Comparison of ENCODE assay signal across 8 mouse cellular contexts in genomic region chr4:109983281-109984001, GRCm38 (mm10). TPM values are rescaled to one million over a fixed set of nuclear protein-coding genes. Genes with fewer than 3 reads are reported as not detected.
DNase-seq lines count a peak whose midpoint lies in the region; ATAC-seq and TF ChIP-seq lines count a peak whose summit lies in the region.

No protein-coding gene starts in this region.

- no peak for TF ChIP-seq POLR2A in spleen, adult 2 months (IDR thresholded peaks at IDR 0.05; ENCODE audit: low read depth, low read length)

- H3K4me2 ChIP-seq in limb, embryonic 11.5 days (ENCODE audit: low read depth, severe bottlenecking): peak overlapping the region; percentile 22
- peak overlapping the region; percentile 36 for H3K4me2 ChIP-seq in stomach, postnatal 0 days (replicated peaks; ENCODE audit: low read depth)

- H3K27me3 ChIP-seq in spleen, adult 2 months (ENCODE audit: control insufficient read depth, insufficient read depth, low read length): peaks cover 44% of the 10 kb centered on the region
- H3K27me3 ChIP-seq in limb, embryonic 11.5 days (ENCODE audit: control insufficient read depth, insufficient read depth, low read length): peaks cover 94% of the 10 kb centered on the region
- peaks cover 33% of the 10 kb centered on the region for H3K27me3 ChIP-seq in stomach, postnatal 0 days (ENCODE audit: control insufficient read depth, insufficient read depth, low read length)

- intact Hi-C loops in gastrocnemius, postnatal 36 days (cut with DNase I): no loop called here

- H3K9ac ChIP-seq in limb, embryonic 11.5 days (ENCODE audit: low read length): no peak overlapping the region
- H3K9ac ChIP-seq in stomach, postnatal 0 days (ENCODE audit: low read length): no peak overlapping the region

- TF ChIP-seq CTCF in spleen, adult 2 months (IDR thresholded peaks at IDR 0.05; ENCODE audit: extremely low read depth, insufficient read depth, insufficient read length, insufficient replicate concordance): no peak
- no peak for TF ChIP-seq CTCF in stomach, postnatal 0 days (IDR thresholded peaks at IDR 0.05; ENCODE audit: low read depth)

- H3K4me3 ChIP-seq in spleen, adult 2 months (ENCODE audit: extremely low read depth, insufficient read depth, insufficient read length): peak overlapping the region; percentile 8; the same call in 1 of the 2 replicates
- 0 out of 2 replicates have a peak overlapping the region, but pooled peaks have one; percentile 10 for H3K4me3 ChIP-seq in limb, embryonic 11.5 days (ENCODE audit: low read depth, low read length)
- H3K4me3 ChIP-seq in stomach, postnatal 0 days (ENCODE audit: low read depth, low read length): peak overlapping the region; percentile 27

- 2% methylated on average over 49 of the region's 49 CpGs for WGBS in spleen, adult 2 months
- under 1% methylated on average over 49 of the region's 49 CpGs for WGBS in limb, embryonic 11.5 days
- WGBS in stomach, postnatal 0 days: 3% methylated on average over 49 of the region's 49 CpGs

- H3K36me3 ChIP-seq in spleen, adult 2 months (ENCODE audit: control insufficient read depth, insufficient read depth, low read length): no peaks in the 10 kb centered on the region
- no peaks in the 10 kb centered on the region for H3K36me3 ChIP-seq in limb, embryonic 11.5 days (ENCODE audit: control insufficient read depth, insufficient read depth, low read length)
- H3K36me3 ChIP-seq in stomach, postnatal 0 days (ENCODE audit: control insufficient read depth, insufficient read depth, low read length): no peaks in the 10 kb centered on the region

- no peak for TF ChIP-seq EP300 in stomach, postnatal 0 days (optimal IDR thresholded peaks at IDR 0.05)

- no peak for ATAC-seq in limb, embryonic 11.5 days (ENCODE audit: insufficient number of reproducible peaks, low FRiP score, low TSS enrichment, low read depth)
- ATAC-seq in stomach, postnatal 0 days (ENCODE audit: low FRiP score, low TSS enrichment): no peak

- no peak overlapping the region for H3K27ac ChIP-seq in spleen, adult 2 months (ENCODE audit: insufficient read depth, low read length)
- H3K27ac ChIP-seq in limb, embryonic 11.5 days (replicated peaks; ENCODE audit: low read depth, low read length): no peak overlapping the region
- H3K27ac ChIP-seq in stomach, postnatal 0 days (replicated peaks): no peak overlapping the region

- DNase-seq in embryo, embryonic 10 days (ENCODE audit: low spot score): peak; percentile 49
- DNase-seq in embryo, embryonic 9.5 days (ENCODE audit: extremely low spot score): no peak
- DNase-seq in spleen, adult 2 months (ENCODE audit: low read depth in 1 of 2, low spot score in 2 of 2): no peak
- DNase-seq in spleen, postnatal 4 days (ENCODE audit: low spot score in 2 of 2): no peak
- peak; percentile 62 for DNase-seq in limb, embryonic 11.5 days (ENCODE audit: low spot score)
- peak; percentile 37 for DNase-seq in stomach, postnatal 0 days (ENCODE audit: low spot score)
- no peak for DNase-seq in cerebellum, adult 9-10 months
- no peak for DNase-seq in gastrocnemius, postnatal 36 days

- H3K4me1 ChIP-seq in spleen, adult 2 months (ENCODE audit: control insufficient read depth, insufficient read depth, insufficient read length): peaks cover 11% of the 10 kb centered on the region
- H3K4me1 ChIP-seq in limb, embryonic 11.5 days (ENCODE audit: control insufficient read depth, insufficient read depth, low read length): peaks cover 20% of the 10 kb centered on the region
- no peaks in the 10 kb centered on the region; the same call in 1 of the 2 replicates for H3K4me1 ChIP-seq in stomach, postnatal 0 days (replicated peaks; ENCODE audit: control insufficient read depth, insufficient read depth)

- no peaks in the 10 kb centered on the region for H3K9me3 ChIP-seq in limb, embryonic 11.5 days (ENCODE audit: control insufficient read depth, low read length)
- no peaks in the 10 kb centered on the region for H3K9me3 ChIP-seq in stomach, postnatal 0 days (ENCODE audit: control insufficient read depth, low read length)

RNA-seq across cellular contexts. Expression of gene Dmrta2, which starts 5.6 kb away (rescaled TPM):
- 0.22 and 0.31 TPM in 2 replicates for polyA plus RNA-seq in spleen, adult 2 months (2012; rRNA removed)
- polyA plus RNA-seq in limb, embryonic 11.5 days (2014; fragmentation: Nextera tagmentation; extraction: Ambion mirVana): 0.38 and 0.40 TPM in 2 replicates
- 0.05 TPM in 1 of 2 replicates, not detected in the other for polyA plus RNA-seq in stomach, postnatal 0 days (2015; fragmentation: Nextera tagmentation; extraction: Ambion mirVana)
- not detected for total RNA-seq in gastrocnemius, postnatal 36 days (2021)

Comparison
In these comparisons a context has a peak if more than half of its experiments do, and no peak if none do; other contexts are left out.
1. DNase-seq: peak in embryo, embryonic 10 days (single experiment), limb, embryonic 11.5 days (single experiment) and stomach, postnatal 0 days (single experiment); none in embryo, embryonic 9.5 days (single experiment), spleen, adult 2 months (0 of 2), spleen, postnatal 4 days (0 of 2), cerebellum, adult 9-10 months (single experiment) and gastrocnemius, postnatal 36 days (0 of 2).
2. Peak in every context shown above with its lines, with median percentiles within 50 percentile points of each other: H3K4me3 ChIP-seq.